Mouse (Mus musculus) lung, adult 2 months (tissue): ENCODE results near the gene Slc5a2.

ENCODE experiments used
- CTCF ChIP-seq: fragments of 200-500 bp; IDR thresholded peaks from 2 replicates; pipeline ENCODE4 v1.5.1; 2011; ENCODE audit warnings: mild to moderate bottlenecking, low read length, control low read depth; ENCODE audit not compliant: insufficient read depth
- POLR2A ChIP-seq: fragments of 200-500 bp; IDR thresholded peaks from 2 replicates; pipeline ENCODE4 v1.6.1; 2011; ENCODE audit warnings: low read depth, mild to moderate bottlenecking, control low read depth, low read length, borderline replicate concordance; ENCODE audit errors: extremely low read depth

GRCm38 (mm10) chr7:128309776-128310175 lies 44.3 kb downstream of the Slc5a2 start:
- TF ChIP-seq CTCF = no peak
- TF ChIP-seq POLR2A = no peak
